Mouse (Mus musculus): ENCODE results near the gene Dpp9.
"Not testable (repeated sequence)": the region's sequence is repeated elsewhere in the genome, so short reads cannot be mapped to it uniquely, and the experiment has no call there.

Dpp9 gene

GRCm38 (mm10) chr17:56218377-56219191 is at the start of gene Dpp9:
Gene Dpp9 (minus strand): TSS chr17:56218905.
- DNase-seq, result peak; percentile 90 to 94

- no peak for DNase-seq
Measured at GRCm38 (mm10) chr17:56266271-56266670, 47.6 kb upstream of the Dpp9 start.

- no peak for DNase-seq
Measured at GRCm38 (mm10) chr17:56265869-56266268, 47.2 kb upstream of the Dpp9 start.

GRCm38 (mm10) chr17:56265011-56265410 is 46.3 kb upstream of the Dpp9 start:
- DNase-seq, result no peak

- DNase-seq, result peak; percentile 82 to 86
Measured at GRCm38 (mm10) chr17:56264020-56264419, 45.3 kb upstream of the Dpp9 start.

- no peak for DNase-seq
Measured at GRCm38 (mm10) chr17:56262645-56263094, 44.0 kb upstream of the Dpp9 start.

- DNase-seq, result no peak
Measured at GRCm38 (mm10) chr17:56261166-56261565, 42.5 kb upstream of the Dpp9 start.

- no peak for DNase-seq
Measured at GRCm38 (mm10) chr17:56259301-56260037, 40.8 kb upstream of the Dpp9 start.

GRCm38 (mm10) chr17:56258812-56259211 is 40.1 kb upstream of the Dpp9 start:
- DNase-seq, result not testable (repeated sequence)

GRCm38 (mm10) chr17:56258269-56258668 is 39.6 kb upstream of the Dpp9 start:
- DNase-seq, result not testable (repeated sequence)

GRCm38 (mm10) chr17:56257181-56257894 is 38.6 kb upstream of the Dpp9 start:
- DNase-seq, result peak in 1 of 2 experiments; percentile 58

GRCm38 (mm10) chr17:56256239-56256881 is 37.7 kb upstream of the Dpp9 start, which contains the start of gene Fem1a:
Gene Fem1a (plus strand): TSS chr17:56256810.
- DNase-seq, result peak; percentile 92 to 96

- peak; percentile 99 to 100 for DNase-seq
Measured at GRCm38 (mm10) chr17:56255863-56256238, 37.1 kb upstream of the Dpp9 start.

GRCm38 (mm10) chr17:56255429-56255828 is 36.7 kb upstream of the Dpp9 start:
- DNase-seq, result peak; percentile 56 to 70

- no peak for DNase-seq
Measured at GRCm38 (mm10) chr17:56254695-56255094, 36.0 kb upstream of the Dpp9 start.

- DNase-seq, result peak; percentile 61 to 70
Measured at GRCm38 (mm10) chr17:56251136-56251829, 32.6 kb upstream of the Dpp9 start.

- no peak for DNase-seq
Measured at GRCm38 (mm10) chr17:56245608-56246007, 26.9 kb upstream of the Dpp9 start.

GRCm38 (mm10) chr17:56241541-56242401 is 23.1 kb upstream of the Dpp9 start:
- peak; percentile 89 to 91 for DNase-seq

- DNase-seq, result peak; percentile 87 to 94
Measured at GRCm38 (mm10) chr17:56233818-56234469, 15.2 kb upstream of the Dpp9 start.

- DNase-seq, result no peak
Measured at GRCm38 (mm10) chr17:56233389-56233788, 14.7 kb upstream of the Dpp9 start.

Data from cerebellum, adult 18-20 months (tissue).